Mouse (Mus musculus) liver, embryonic 15.5 days (tissue): ENCODE results near the gene Dnm1. TPM values are rescaled to one million over a fixed set of nuclear protein-coding genes. Genes with fewer than 3 reads are reported as not detected.
A peak's percentile ranks its signal among the peaks of the same experiment; 100 is the strongest.

ENCODE experiments used
- ATAC-seq: fragments of 200-750 bp; cut with Nextera tagmentation; 2 replicates; pipeline ENCODE4 v1.8.0; 2017; ENCODE audit warnings: moderate number of reproducible peaks, mild to moderate bottlenecking, moderate library complexity; ENCODE audit not compliant: insufficient read depth
- H3K27ac ChIP-seq: fragments of 300-500 bp; sonication (generic); replicated peaks from 2 replicates; pipeline ENCODE4 v1.5.1; 2015; ENCODE audit warnings: mild to moderate bottlenecking, inconsistent platforms
- H3K27me3 ChIP-seq: fragments of 300-500 bp; sonication (generic); 2 replicates; pipeline ENCODE4 v1.6.1; 2015; ENCODE audit warnings: mild to moderate bottlenecking, inconsistent platforms
- H3K36me3 ChIP-seq: fragments of 300-500 bp; sonication (generic); replicated peaks from 2 replicates; pipeline ENCODE4 v1.6.1; 2015; ENCODE audit warnings: moderate library complexity, mild to moderate bottlenecking, inconsistent platforms
- H3K4me1 ChIP-seq: fragments of 300-500 bp; sonication (generic); replicated peaks from 2 replicates; pipeline ENCODE4 v1.6.1; 2015; ENCODE audit warnings: inconsistent platforms
- H3K4me2 ChIP-seq: fragments of 300-500 bp; sonication (generic); 2 replicates; pipeline ENCODE4 v1.6.1; 2015; ENCODE audit warnings: moderate library complexity, mild to moderate bottlenecking, inconsistent platforms
- H3K4me3 ChIP-seq: fragments of 300-500 bp; sonication (generic); replicated peaks from 2 replicates; pipeline ENCODE4 v1.5.1; 2015; ENCODE audit warnings: mild to moderate bottlenecking, inconsistent platforms
- H3K9ac ChIP-seq: fragments of 300-500 bp; sonication (generic); 2 replicates; pipeline ENCODE4 v1.6.1; 2015; ENCODE audit warnings: moderate library complexity, mild to moderate bottlenecking, inconsistent platforms
- H3K9me3 ChIP-seq: fragments of 300-500 bp; sonication (generic); replicated peaks from 2 replicates; pipeline ENCODE4 v1.6.1; 2016; ENCODE audit warnings: inconsistent platforms
- WGBS: fragments of 180-500 bp; shearing (Covaris S2); methylation state at CpG from one replicate; pipeline ENCODE4 v1.1.7; 2015; ENCODE audit warnings: mixed read lengths; ENCODE audit not compliant: insufficient replicate concordance; 5-methylcytosine and 5-hydroxymethylcytosine counted together
- polyA plus RNA-seq: library from polyadenylated mRNA; unstranded; fragments of >200 nt; fragmentation: Nextera tagmentation; extraction: Ambion mirVana; gene quantifications from 2 replicates; pipeline ENCODE4 v1.2.1, GENCODE M21; 2015

Gene Dnm1
- polyA plus RNA-seq, 1 experiment from 2014 or later = 0.50 TPM

GRCm38 (mm10) chr2:32320721-32321120, 32.4 kb downstream of the Dnm1 start:
- Histone ChIP-seq H3K27me3 (peaks cover 48% of the 10 kb centered on the region), H3K9me3 (no peaks in the 10 kb centered on the region), H3K4me1 (no peaks in the 10 kb centered on the region), H3K27ac (no peak overlapping the region), H3K9ac (no peak overlapping the region), H3K4me3 (no peak overlapping the region), H3K4me2 (no peak overlapping the region), H3K36me3 (no peaks in the 10 kb centered on the region)
- no peak for ATAC-seq
- 53% methylated on average over 11 of the region's 11 CpGs for WGBS

- whole genome bisulfite sequencing = 30% methylated on average over 9 of the region's 9 CpGs
- no peak overlapping the region for H3K4me3 ChIP-seq
- H3K27me3 ChIP-seq = peaks cover 56% of the 10 kb centered on the region
- H3K9ac ChIP-seq = no peak overlapping the region
- no peak overlapping the region for H3K27ac ChIP-seq
- no peak overlapping the region for H3K4me2 ChIP-seq
- H3K9me3 ChIP-seq = no peaks in the 10 kb centered on the region
- ATAC-seq = no peak
- no peaks in the 10 kb centered on the region for H3K4me1 ChIP-seq
- H3K36me3 ChIP-seq = no peaks in the 10 kb centered on the region
Observed at GRCm38 (mm10) chr2:32319586-32320580, 33.3 kb downstream of the Dnm1 start.

GRCm38 (mm10) chr2:32318709-32319585, 34.2 kb downstream of the Dnm1 start:
- Histone ChIP-seq H3K27ac (no peak overlapping the region), H3K4me3 (no peak overlapping the region), H3K4me2 (peak overlapping the region; percentile 34), H3K4me1 (no peaks in the 10 kb centered on the region), H3K9me3 (no peaks in the 10 kb centered on the region), H3K9ac (no peak overlapping the region), H3K36me3 (no peaks in the 10 kb centered on the region), H3K27me3 (peaks cover 61% of the 10 kb centered on the region)
- no peak for ATAC-seq
- WGBS = 66% methylated on average over 14 of the region's 14 CpGs

GRCm38 (mm10) chr2:32317791-32318417, 35.2 kb downstream of the Dnm1 start:
- no peak overlapping the region for H3K9ac ChIP-seq
- WGBS = 11% methylated on average over 19 of the region's 19 CpGs

GRCm38 (mm10) chr2:32316887-32317656, 36.1 kb downstream of the Dnm1 start:
- no peak overlapping the region for H3K4me2 ChIP-seq
- no peak for ATAC-seq
- no peaks in the 10 kb centered on the region for H3K36me3 ChIP-seq
- no peak overlapping the region for H3K27ac ChIP-seq
- H3K4me1 ChIP-seq = peaks cover 8% of the 10 kb centered on the region
- no peak overlapping the region for H3K9ac ChIP-seq
- peaks cover 79% of the 10 kb centered on the region for H3K27me3 ChIP-seq
- 63% methylated on average over 20 of the region's 20 CpGs for WGBS
- H3K4me3 ChIP-seq = no peak overlapping the region
- no peaks in the 10 kb centered on the region for H3K9me3 ChIP-seq

More at GRCm38 (mm10) chr2:32317791-32318417, 35.2 kb downstream of the Dnm1 start:
- H3K4me2 ChIP-seq = peak overlapping the region; percentile 34
- no peaks in the 10 kb centered on the region for H3K9me3 ChIP-seq
- H3K36me3 ChIP-seq = no peaks in the 10 kb centered on the region
- ATAC-seq = no peak
- no peak overlapping the region for H3K27ac ChIP-seq
- 0 out of 2 replicates have a peak overlapping the region, but pooled peaks have one; percentile 7 for H3K4me3 ChIP-seq
- peaks cover 70% of the 10 kb centered on the region for H3K27me3 ChIP-seq
- H3K4me1 ChIP-seq = no peaks in the 10 kb centered on the region

GRCm38 (mm10) chr2:32315751-32316150, 37.4 kb downstream of the Dnm1 start:
- ATAC-seq = no peak
- H3K36me3 ChIP-seq = no peaks in the 10 kb centered on the region
- H3K27ac ChIP-seq = no peak overlapping the region
- no peak overlapping the region for H3K9ac ChIP-seq
- H3K4me1 ChIP-seq = peaks cover 16% of the 10 kb centered on the region
- H3K27me3 ChIP-seq = peaks cover 90% of the 10 kb centered on the region
- no peaks in the 10 kb centered on the region for H3K9me3 ChIP-seq
- 35% methylated on average over 8 of the region's 8 CpGs for WGBS
- H3K4me3 ChIP-seq = no peak overlapping the region
- no peak overlapping the region for H3K4me2 ChIP-seq

- WGBS = 80% methylated on average over 14 of the region's 14 CpGs
- H3K4me2 ChIP-seq = no peak overlapping the region
- H3K27ac ChIP-seq = no peak overlapping the region
- peaks cover 16% of the 10 kb centered on the region for H3K4me1 ChIP-seq
- no peak overlapping the region for H3K4me3 ChIP-seq
- peaks cover 89% of the 10 kb centered on the region for H3K27me3 ChIP-seq
- no peak for ATAC-seq
- no peaks in the 10 kb centered on the region for H3K9me3 ChIP-seq
- no peak overlapping the region for H3K9ac ChIP-seq
- H3K36me3 ChIP-seq = no peaks in the 10 kb centered on the region
Observed at GRCm38 (mm10) chr2:32314831-32315230, 38.3 kb downstream of the Dnm1 start.

GRCm38 (mm10) chr2:32312318-32312964, 40.7 kb downstream of the Dnm1 start:
- no peaks in the 10 kb centered on the region for H3K9me3 ChIP-seq
- ATAC-seq = peak; percentile 67
- H3K9ac ChIP-seq = peak overlapping the region; percentile 47; the same call in 1 of the 2 replicates
- peaks cover 68% of the 10 kb centered on the region for H3K27me3 ChIP-seq
- peak overlapping the region; percentile 94 for H3K4me2 ChIP-seq
- peaks cover 3% of the 10 kb centered on the region; the same call in 1 of the 2 replicates for H3K36me3 ChIP-seq
- 1% methylated on average over 50 of the region's 56 CpGs for WGBS
- H3K27ac ChIP-seq = no peak overlapping the region
- peak overlapping the region; percentile 57 for H3K4me3 ChIP-seq
- peaks cover 16% of the 10 kb centered on the region for H3K4me1 ChIP-seq

- WGBS = 10% methylated on average over 39 of the region's 42 CpGs
- 0 out of 2 replicates have a peak, but pooled peaks have one; percentile 7 for ATAC-seq
- no peak overlapping the region for H3K27ac ChIP-seq
- peak overlapping the region; percentile 47; the same call in 1 of the 2 replicates for H3K9ac ChIP-seq
- peaks cover 61% of the 10 kb centered on the region for H3K27me3 ChIP-seq
- peaks cover 11% of the 10 kb centered on the region for H3K36me3 ChIP-seq
- no peaks in the 10 kb centered on the region for H3K9me3 ChIP-seq
- peaks cover 16% of the 10 kb centered on the region for H3K4me1 ChIP-seq
- H3K4me3 ChIP-seq = peak overlapping the region; percentile 57
- H3K4me2 ChIP-seq = peak overlapping the region; percentile 94
Observed at GRCm38 (mm10) chr2:32311443-32312317, 41.5 kb downstream of the Dnm1 start.
